Mouse (Mus musculus) lung, postnatal 0 days (tissue): ENCODE results near the gene Dlg2.

Experiments used
- CTCF ChIP-seq: IDR thresholded peaks from 2 replicates; pipeline ENCODE4 v1.5.1; 2016; ENCODE audit warnings: antibody characterized with exemption, mild to moderate bottlenecking
- EP300 ChIP-seq: IDR thresholded peaks from 2 replicates; pipeline ENCODE4 v1.6.1; 2016; ENCODE audit warnings: antibody characterized with exemption, mild to moderate bottlenecking, control low read depth

DNA sequence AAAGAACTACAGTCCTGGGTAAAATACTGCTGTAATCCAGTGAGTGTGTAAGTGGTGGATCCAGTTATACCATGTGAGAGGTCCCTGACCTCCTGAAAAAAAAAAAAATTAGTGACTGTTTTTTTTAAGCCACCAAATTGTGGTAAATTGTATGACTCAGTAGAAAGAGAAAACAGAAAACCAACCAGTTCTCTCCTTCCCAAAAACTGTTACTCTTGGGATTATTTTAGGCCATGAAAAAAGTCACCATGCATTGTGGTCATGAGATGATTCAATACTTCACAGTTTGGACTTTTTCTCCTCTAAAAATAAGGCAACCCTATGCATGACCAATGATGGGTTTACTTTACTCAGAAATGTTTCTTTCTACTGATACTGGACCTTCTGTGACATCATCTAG is 1291.2 kb downstream of the Dlg2 start:
- TF ChIP-seq CTCF: no peak
- no peak for TF ChIP-seq EP300
